Mouse (Mus musculus): Measurements from ENCODE around the gene Tmem79. TPM values are rescaled to one million over a fixed set of nuclear protein-coding genes. Genes with fewer than 3 reads are reported as not detected.
"Not testable (repeated sequence)": the region's sequence is repeated elsewhere in the genome, so short reads cannot be mapped to it uniquely, and the experiment has no call there.

Gene Tmem79
- polyA plus RNA-seq, 1 experiment from 2014 or later, result 0.82 TPM

DNA sequence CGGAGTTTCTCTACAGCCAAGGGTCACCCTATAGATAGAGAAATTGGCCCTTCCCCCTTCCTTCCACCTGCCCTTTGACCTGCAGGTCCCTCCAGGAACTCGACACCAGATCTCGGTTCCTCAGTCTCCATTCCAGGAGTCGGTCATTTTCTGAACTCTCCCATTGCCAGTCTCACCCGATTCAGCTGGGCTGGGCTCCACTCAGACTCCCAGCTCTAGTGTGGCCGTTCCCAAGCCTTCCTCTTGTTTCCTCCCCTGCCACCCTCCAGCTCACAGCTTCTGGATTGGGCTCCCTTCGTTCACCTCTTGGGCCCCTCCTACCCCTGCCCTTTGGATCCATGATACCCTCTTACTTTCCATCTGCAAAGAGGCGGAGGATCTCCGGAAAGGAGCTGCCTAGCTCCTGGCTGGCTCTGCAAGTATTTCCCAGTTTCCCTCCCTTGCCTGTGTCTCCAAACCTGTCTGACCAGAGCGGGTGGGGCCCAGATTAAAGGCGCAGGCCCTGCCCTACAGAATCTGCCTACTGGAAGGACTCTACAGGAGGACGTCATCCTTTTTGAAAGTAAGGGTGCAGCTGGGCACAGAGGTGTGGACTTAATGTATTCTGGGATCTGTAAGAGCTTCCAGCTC lies 1.8 kb downstream of the Tmem79 start:
- Histone ChIP-seq H3K4me3 (replicated peaks; ENCODE audit: low read length) (no peak overlapping the region), H3K4me2 (replicated peaks) (no peak overlapping the region), H3K4me1 (replicated peaks; ENCODE audit: control insufficient read depth, insufficient read depth, low read length) (peaks cover 18% of the 10 kb centered on the region), H3K36me3 (replicated peaks; ENCODE audit: control insufficient read depth, insufficient read depth) (peaks cover 9% of the 10 kb centered on the region; the same call in 1 of the 2 replicates), H3K9ac (no peak overlapping the region), H3K27me3 (ENCODE audit: control insufficient read depth, insufficient read depth, low read length) (no peaks in the 10 kb centered on the region), H3K27ac (no peak overlapping the region), H3K9me3 (ENCODE audit: control insufficient read depth, low read length) (no peaks in the 10 kb centered on the region)
- WGBS, result 68% methylated on average over 12 of the region's 12 CpGs
- DNase-seq (ENCODE audit: low spot score), result no peak
- no peak for ATAC-seq (ENCODE audit: low FRiP score)

DNA sequence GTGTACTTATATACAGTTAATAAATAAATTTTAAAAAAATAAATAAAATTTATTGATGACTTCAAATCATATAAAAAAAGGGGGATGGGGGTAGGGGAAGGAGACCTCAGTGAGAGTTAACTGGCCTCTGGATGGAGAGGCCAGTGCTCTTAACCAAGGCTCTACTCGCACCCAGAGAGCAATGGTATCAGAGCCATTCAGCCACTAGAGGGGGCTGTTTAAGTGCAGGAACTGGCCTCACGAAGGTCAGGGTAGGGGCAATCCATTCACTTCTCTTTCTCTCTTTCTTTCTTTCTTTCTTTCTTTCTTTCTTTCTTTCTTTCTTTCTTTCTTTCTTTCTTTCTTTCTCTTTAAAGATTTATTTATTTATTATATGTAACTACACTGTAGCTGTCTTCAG lies 4.7 kb downstream of the Tmem79 start:
- 21% methylated on average over 2 of the region's 2 CpGs for WGBS
- H3K36me3 ChIP-seq (replicated peaks; ENCODE audit: control insufficient read depth, insufficient read depth), result peaks cover 19% of the 10 kb centered on the region
- H3K4me1 ChIP-seq (replicated peaks; ENCODE audit: control insufficient read depth, insufficient read depth, low read length), result 0 out of 2 replicates have a peak, but pooled peaks cover 6% of the 10 kb centered on the region
- H3K4me2 ChIP-seq (replicated peaks), result no peak overlapping the region
- no peak for ATAC-seq (ENCODE audit: low FRiP score)
- DNase-seq (ENCODE audit: low spot score), result no peak
- H3K4me3 ChIP-seq (replicated peaks; ENCODE audit: low read length), result no peak overlapping the region
- H3K9me3 ChIP-seq (ENCODE audit: control insufficient read depth, low read length), result no peaks in the 10 kb centered on the region
- no peak overlapping the region for H3K9ac ChIP-seq
- H3K27ac ChIP-seq, result no peak overlapping the region
- no peaks in the 10 kb centered on the region for H3K27me3 ChIP-seq (ENCODE audit: control insufficient read depth, insufficient read depth, low read length)

DNA sequence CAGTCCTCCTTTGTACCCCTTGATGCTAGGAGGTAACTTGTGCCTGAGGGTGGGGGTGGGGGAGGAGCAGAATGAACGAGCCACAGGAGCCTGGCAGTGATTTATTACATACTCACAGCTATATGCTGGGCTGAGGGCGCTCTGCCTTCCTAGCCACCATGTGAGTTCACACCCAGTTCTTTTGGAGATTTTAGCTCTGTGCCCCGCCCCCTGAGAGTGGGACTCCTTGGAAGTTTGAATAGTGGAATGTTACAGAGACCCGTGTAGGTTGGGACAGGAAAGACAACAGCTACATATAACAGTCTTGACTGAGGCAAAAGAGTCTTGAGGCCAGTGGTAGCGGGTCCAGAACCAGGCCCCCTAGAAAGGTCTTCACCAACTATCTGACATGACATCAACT lies 7.0 kb downstream of the Tmem79 start:
- Histone ChIP-seq H3K9me3 (ENCODE audit: control insufficient read depth, low read length) (no peaks in the 10 kb centered on the region), H3K36me3 (replicated peaks; ENCODE audit: control insufficient read depth, insufficient read depth) (peaks cover 19% of the 10 kb centered on the region), H3K9ac (no peak overlapping the region), H3K27ac (no peak overlapping the region), H3K4me1 (replicated peaks; ENCODE audit: control insufficient read depth, insufficient read depth, low read length) (peaks cover 8% of the 10 kb centered on the region; the same call in 1 of the 2 replicates), H3K4me3 (replicated peaks; ENCODE audit: low read length) (no peak overlapping the region), H3K4me2 (replicated peaks) (no peak overlapping the region), H3K27me3 (ENCODE audit: control insufficient read depth, insufficient read depth, low read length) (no peaks in the 10 kb centered on the region)
- WGBS, result 72% methylated on average over 5 of the region's 5 CpGs
- DNase-seq (ENCODE audit: low spot score) (no peak), ATAC-seq (ENCODE audit: low FRiP score) (no peak)

DNA sequence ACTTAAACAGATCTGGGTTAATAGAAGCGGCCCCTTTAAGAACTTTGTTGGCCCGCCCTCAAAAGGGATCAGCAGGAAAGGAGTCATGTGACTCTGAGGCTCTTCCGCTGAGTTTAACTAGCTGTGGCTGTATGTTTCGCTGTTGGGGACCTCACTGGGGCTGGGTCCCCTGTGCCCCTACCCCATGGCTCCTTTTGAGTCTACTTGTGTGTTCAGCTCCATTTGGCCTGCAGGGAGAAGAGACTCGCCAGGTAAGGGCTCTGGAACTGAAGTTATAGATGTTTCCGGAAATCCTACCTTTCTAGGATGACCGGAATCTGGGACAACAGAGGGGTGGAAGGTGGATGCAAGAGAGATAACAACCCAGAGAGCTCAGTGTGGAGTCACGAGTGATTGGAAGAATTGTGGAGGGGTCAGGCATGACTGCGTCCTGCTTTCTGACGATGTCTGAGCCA lies 11.0 kb downstream of the Tmem79 start, which contains the start of gene Glmp:
Gene Glmp (plus strand): TSS at position 73 of the 455 bp plus-strand sequence.
- H3K27ac ChIP-seq, result no peak within 1 kb of the TSS
- H3K27me3 ChIP-seq (ENCODE audit: control insufficient read depth, insufficient read depth, low read length), result no peaks in the 10 kb centered on the region
- peak within 1 kb of the TSS; percentile 74 for H3K9ac ChIP-seq
- H3K4me3 ChIP-seq (replicated peaks; ENCODE audit: low read length), result peak within 1 kb of the TSS; percentile 60
- H3K4me1 ChIP-seq (replicated peaks; ENCODE audit: control insufficient read depth, insufficient read depth, low read length), result peaks cover 8% of the 10 kb centered on the region; the same call in 1 of the 2 replicates
- WGBS, result 1% methylated on average over 10 of the region's 10 CpGs
- peaks cover 54% of the 10 kb centered on the region for H3K36me3 ChIP-seq (replicated peaks; ENCODE audit: control insufficient read depth, insufficient read depth)
- no peaks in the 10 kb centered on the region for H3K9me3 ChIP-seq (ENCODE audit: control insufficient read depth, low read length)
- H3K4me2 ChIP-seq (replicated peaks), result peak within 1 kb of the TSS; percentile 70
- DNase-seq (ENCODE audit: low spot score), result peak; percentile 77
- peak; percentile 82; the same call in 1 of the 2 replicates for ATAC-seq (ENCODE audit: low FRiP score)

DNA sequence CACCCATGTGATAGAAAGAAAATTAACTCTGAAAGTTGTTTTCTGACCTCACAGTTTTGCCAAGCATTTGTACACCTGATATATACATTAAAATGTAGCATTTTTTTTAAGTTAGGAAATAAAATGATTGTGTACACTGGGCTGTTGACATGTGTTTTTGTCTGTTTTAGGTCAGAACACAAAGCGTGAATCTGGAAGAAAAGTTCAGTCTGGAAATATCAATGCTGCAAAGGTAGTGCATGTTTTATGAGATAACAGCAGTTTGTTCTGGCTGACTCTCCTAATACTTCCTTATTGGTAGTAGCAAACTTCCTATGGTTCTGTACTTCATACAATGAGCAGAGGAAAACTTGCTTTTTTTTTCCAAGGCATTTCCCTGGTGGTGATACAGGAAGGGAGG lies 36.8 kb downstream of the Tmem79 start:
- Histone ChIP-seq H3K27me3 (ENCODE audit: control insufficient read depth, insufficient read depth, low read length) (no peaks in the 10 kb centered on the region), H3K4me3 (replicated peaks; ENCODE audit: low read length) (no peak overlapping the region), H3K9me3 (ENCODE audit: control insufficient read depth, low read length) (no peaks in the 10 kb centered on the region), H3K27ac (no peak overlapping the region), H3K4me1 (replicated peaks; ENCODE audit: control insufficient read depth, insufficient read depth, low read length) (peaks cover 17% of the 10 kb centered on the region), H3K36me3 (replicated peaks; ENCODE audit: control insufficient read depth, insufficient read depth) (peaks cover 52% of the 10 kb centered on the region), H3K9ac (no peak overlapping the region), H3K4me2 (replicated peaks) (0 out of 2 replicates have a peak overlapping the region, but pooled peaks have one; percentile 86)
- no peak for ATAC-seq (ENCODE audit: low FRiP score)
- 93% methylated on average over 1 of the region's 1 CpGs for WGBS
- DNase-seq (ENCODE audit: low spot score), result no peak

DNA sequence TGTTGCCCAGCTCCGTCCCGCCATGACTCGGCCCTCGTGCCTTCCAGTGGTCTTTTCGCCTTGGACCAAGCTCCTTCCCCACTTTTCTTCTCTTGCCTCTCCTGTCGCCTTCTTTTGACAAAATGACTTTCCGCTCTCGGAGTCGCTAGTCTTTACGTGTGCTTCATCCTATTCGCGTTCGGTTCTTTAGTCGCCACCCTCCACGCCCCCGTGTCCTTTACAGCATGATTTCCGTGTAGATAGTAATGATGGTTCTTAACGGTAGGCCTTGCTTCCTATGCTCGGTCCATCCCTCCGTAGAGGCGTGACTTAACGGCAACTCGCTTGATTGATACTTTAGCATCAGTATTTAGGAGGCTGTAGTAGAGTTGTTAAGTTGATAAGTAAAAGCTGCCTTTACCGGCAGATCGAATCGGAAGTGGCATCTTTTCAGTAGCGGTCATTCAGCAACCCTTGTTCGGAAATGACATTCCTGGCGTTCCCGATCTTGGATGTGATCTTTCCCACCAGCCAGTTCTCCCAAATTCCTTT lies 38.6 kb downstream of the Tmem79 start:
- peak overlapping the region; percentile 86 for H3K4me2 ChIP-seq (replicated peaks)
- peak overlapping the region; percentile 90 for H3K27ac ChIP-seq
- ATAC-seq (ENCODE audit: low FRiP score), result no peak
- H3K4me1 ChIP-seq (replicated peaks; ENCODE audit: control insufficient read depth, insufficient read depth, low read length), result peaks cover 17% of the 10 kb centered on the region
- no peak for DNase-seq (ENCODE audit: low spot score)
- under 1% methylated on average over 30 of the region's 30 CpGs for WGBS
- H3K9ac ChIP-seq, result peak overlapping the region; percentile 77
- H3K36me3 ChIP-seq (replicated peaks; ENCODE audit: control insufficient read depth, insufficient read depth), result peaks cover 35% of the 10 kb centered on the region
- no peaks in the 10 kb centered on the region for H3K9me3 ChIP-seq (ENCODE audit: control insufficient read depth, low read length)
- H3K4me3 ChIP-seq (replicated peaks; ENCODE audit: low read length), result peak overlapping the region; percentile 75
- no peaks in the 10 kb centered on the region for H3K27me3 ChIP-seq (ENCODE audit: control insufficient read depth, insufficient read depth, low read length)

DNA sequence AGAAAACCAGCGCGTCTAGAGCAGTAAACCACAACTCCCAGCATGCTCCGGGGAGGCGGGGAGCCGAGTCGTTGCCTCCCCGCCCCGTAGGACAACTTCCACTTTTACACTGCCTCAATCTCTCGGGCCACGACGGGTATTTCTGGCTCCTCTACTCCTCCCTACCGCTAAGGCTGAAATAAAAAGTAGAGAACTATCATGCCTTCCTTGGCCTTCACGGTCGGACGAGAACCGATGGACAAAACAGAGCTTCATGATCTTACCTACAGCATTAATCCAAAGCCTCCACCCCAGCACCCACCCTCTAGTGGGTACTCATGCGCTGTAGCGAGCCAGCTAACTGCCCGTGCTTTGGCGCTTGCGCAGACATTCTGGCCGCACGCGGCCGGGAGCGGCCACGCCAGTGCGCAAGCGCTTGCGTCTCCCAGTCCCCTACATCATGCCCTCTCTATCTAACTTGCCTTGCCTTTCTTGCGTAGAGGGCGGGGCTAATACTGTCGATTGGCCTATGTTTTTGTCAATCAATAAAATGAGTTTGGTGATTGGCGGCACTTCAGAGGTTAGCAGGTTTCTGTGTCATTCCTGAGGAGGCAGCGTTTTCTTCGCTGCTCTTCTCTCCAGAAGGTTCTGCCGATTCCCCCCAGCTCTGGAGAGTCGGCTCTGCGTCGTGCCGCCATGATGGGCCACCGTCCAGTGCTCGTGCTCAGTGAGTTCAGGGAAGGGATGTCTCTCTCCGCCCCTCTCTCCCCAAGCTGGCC lies 39.2 kb downstream of the Tmem79 start, which contains the start of the genes Tsacc and Cct3:
Gene Tsacc (minus strand): TSS at position 439 of the 758 bp plus-strand sequence.
Gene Cct3 (plus strand): TSS at position 556 of the 758 bp plus-strand sequence.
- DNase-seq (ENCODE audit: low spot score), result peak; percentile 98
- H3K9ac ChIP-seq, result peak within 1 kb of the TSS; percentile 77
- peak within 1 kb of the TSS; percentile 86 for H3K4me2 ChIP-seq (replicated peaks)
- WGBS, result under 1% methylated on average over 44 of the region's 44 CpGs
- H3K4me3 ChIP-seq (replicated peaks; ENCODE audit: low read length), result peak within 1 kb of the TSS; percentile 75
- no peaks in the 10 kb centered on the region for H3K27me3 ChIP-seq (ENCODE audit: control insufficient read depth, insufficient read depth, low read length)
- peak; percentile 99 for ATAC-seq (ENCODE audit: low FRiP score)
- H3K9me3 ChIP-seq (ENCODE audit: control insufficient read depth, low read length), result no peaks in the 10 kb centered on the region
- peaks cover 28% of the 10 kb centered on the region for H3K36me3 ChIP-seq (replicated peaks; ENCODE audit: control insufficient read depth, insufficient read depth)
- H3K27ac ChIP-seq, result peak within 1 kb of the TSS; percentile 90
- H3K4me1 ChIP-seq (replicated peaks; ENCODE audit: control insufficient read depth, insufficient read depth, low read length), result peaks cover 17% of the 10 kb centered on the region

DNA sequence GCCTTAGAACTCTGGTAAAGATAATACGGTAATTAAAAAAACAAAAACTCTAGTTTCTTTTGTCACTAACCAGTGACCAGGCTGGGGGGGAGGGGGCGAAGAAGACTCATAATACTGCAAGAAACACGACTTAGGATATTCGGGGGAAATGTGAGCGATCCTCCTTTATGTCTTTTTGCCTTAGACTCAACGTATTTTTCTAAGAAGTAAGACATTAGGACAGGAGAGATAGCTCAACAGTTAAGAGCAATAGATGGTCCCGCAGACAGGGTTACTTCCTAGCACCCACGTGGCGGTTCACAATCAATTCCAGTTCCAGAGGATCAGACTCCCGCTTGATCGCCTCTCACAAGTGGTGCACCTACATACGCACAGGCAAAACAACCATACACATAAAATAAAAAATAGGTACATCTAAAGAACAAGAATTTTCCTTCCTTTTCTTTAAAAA lies 39.8 kb downstream of the Tmem79 start:
- ATAC-seq (ENCODE audit: low FRiP score), result no peak
- 2% methylated on average over 12 of the region's 12 CpGs for WGBS
- no peak for DNase-seq (ENCODE audit: low spot score)

DNA sequence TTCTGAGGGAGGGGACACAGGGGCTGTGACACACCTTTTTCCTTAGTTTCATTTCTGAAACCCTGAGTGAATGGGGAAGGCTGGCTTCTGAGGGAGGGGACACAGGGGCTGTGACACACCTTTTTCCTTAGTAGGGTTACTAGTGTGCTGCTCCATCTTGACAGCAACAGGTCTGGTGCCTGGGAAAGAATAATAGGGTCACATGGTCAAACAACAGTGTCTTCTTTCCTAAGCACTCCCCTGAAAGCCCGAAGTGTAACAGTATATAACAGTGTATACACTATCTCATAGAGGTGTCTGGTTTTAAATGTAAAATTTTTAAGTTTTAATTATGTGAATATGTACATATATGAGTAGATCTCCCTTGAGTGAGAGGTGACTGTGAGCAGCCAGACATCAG lies 40.7 kb downstream of the Tmem79 start:
- not testable (repeated sequence) for H3K27me3 ChIP-seq (ENCODE audit: control insufficient read depth, insufficient read depth, low read length); ATAC-seq (ENCODE audit: low FRiP score); H3K27ac ChIP-seq; H3K9me3 ChIP-seq (ENCODE audit: control insufficient read depth, low read length); H3K9ac ChIP-seq; DNase-seq (ENCODE audit: low spot score)
- Histone ChIP-seq H3K36me3 (replicated peaks; ENCODE audit: control insufficient read depth, insufficient read depth) (peaks cover 14% of the 10 kb centered on the region), H3K4me2 (replicated peaks) (peak overlapping the region; percentile 70), H3K4me1 (replicated peaks; ENCODE audit: control insufficient read depth, insufficient read depth, low read length) (peaks cover 17% of the 10 kb centered on the region), H3K4me3 (replicated peaks; ENCODE audit: low read length) (peak overlapping the region; percentile 75; the same call in 1 of the 2 replicates)
- whole genome bisulfite sequencing, result 78% methylated on average over 1 of the region's 1 CpGs

More for the DNA sequence above, 39.8 kb downstream of the Tmem79 start:
- Histone ChIP-seq H3K36me3 (replicated peaks; ENCODE audit: control insufficient read depth, insufficient read depth) (peaks cover 22% of the 10 kb centered on the region), H3K4me3 (replicated peaks; ENCODE audit: low read length) (peak overlapping the region; percentile 75), H3K4me2 (replicated peaks) (peak overlapping the region; percentile 70), H3K27me3 (ENCODE audit: control insufficient read depth, insufficient read depth, low read length) (no peaks in the 10 kb centered on the region), H3K9me3 (ENCODE audit: control insufficient read depth, low read length) (no peaks in the 10 kb centered on the region), H3K9ac (peak overlapping the region; percentile 62), H3K4me1 (replicated peaks; ENCODE audit: control insufficient read depth, insufficient read depth, low read length) (peaks cover 17% of the 10 kb centered on the region), H3K27ac (peak overlapping the region; percentile 80)
